Mouse (Mus musculus) intestine, embryonic 15.5 days (tissue): ENCODE data around the gene BC034090. TPM values are rescaled to one million over a fixed set of nuclear protein-coding genes. Genes with fewer than 3 reads are reported as not detected.

Experiments used
- ATAC-seq: fragments of 200-750 bp; cut with Nextera tagmentation; 2 replicates; pipeline ENCODE4 v1.8.0; 2017; ENCODE audit warnings: moderate TSS enrichment, moderate library complexity
- H3K27ac ChIP-seq: fragments of 300-500 bp; sonication (generic); 2 replicates; pipeline ENCODE4 v1.5.1; 2015; ENCODE audit warnings: mild to moderate bottlenecking, inconsistent platforms
- H3K27me3 ChIP-seq: fragments of 300-500 bp; sonication (generic); replicated peaks from 2 replicates; pipeline ENCODE4 v1.6.1; 2015; ENCODE audit warnings: inconsistent platforms
- H3K36me3 ChIP-seq: fragments of 300-500 bp; sonication (generic); 2 replicates; pipeline ENCODE4 v1.6.1; 2015; ENCODE audit warnings: inconsistent platforms
- H3K4me1 ChIP-seq: fragments of 300-500 bp; sonication (generic); replicated peaks from 2 replicates; pipeline ENCODE4 v1.6.1; 2015; ENCODE audit warnings: inconsistent platforms
- H3K4me2 ChIP-seq: fragments of 300-500 bp; sonication (generic); replicated peaks from 2 replicates; pipeline ENCODE4 v1.6.1; 2015; ENCODE audit warnings: mild to moderate bottlenecking, inconsistent platforms
- H3K4me3 ChIP-seq: fragments of 300-500 bp; sonication (generic); replicated peaks from 2 replicates; pipeline ENCODE4 v1.5.1; 2015; ENCODE audit warnings: inconsistent platforms
- H3K9ac ChIP-seq: fragments of 300-500 bp; sonication (generic); 2 replicates; pipeline ENCODE4 v1.6.1; 2015; ENCODE audit warnings: inconsistent platforms
- H3K9me3 ChIP-seq: fragments of 300-500 bp; sonication (generic); 2 replicates; pipeline ENCODE4 v1.6.1; 2016; ENCODE audit warnings: inconsistent platforms
- WGBS: fragments of 180-500 bp; shearing (Covaris S2); methylation state at CpG from one replicate; pipeline ENCODE4 v1.1.7; 2015; 5-methylcytosine and 5-hydroxymethylcytosine counted together
- polyA plus RNA-seq: library from polyadenylated mRNA; unstranded; fragments of >200 nt; fragmentation: Nextera tagmentation; extraction: Ambion mirVana; gene quantifications from 2 replicates; pipeline ENCODE4 v1.2.1, GENCODE M21; 2015

BC034090 gene
- polyA plus RNA-seq, 1 experiment from 2014 or later: 1.7 TPM

DNA sequence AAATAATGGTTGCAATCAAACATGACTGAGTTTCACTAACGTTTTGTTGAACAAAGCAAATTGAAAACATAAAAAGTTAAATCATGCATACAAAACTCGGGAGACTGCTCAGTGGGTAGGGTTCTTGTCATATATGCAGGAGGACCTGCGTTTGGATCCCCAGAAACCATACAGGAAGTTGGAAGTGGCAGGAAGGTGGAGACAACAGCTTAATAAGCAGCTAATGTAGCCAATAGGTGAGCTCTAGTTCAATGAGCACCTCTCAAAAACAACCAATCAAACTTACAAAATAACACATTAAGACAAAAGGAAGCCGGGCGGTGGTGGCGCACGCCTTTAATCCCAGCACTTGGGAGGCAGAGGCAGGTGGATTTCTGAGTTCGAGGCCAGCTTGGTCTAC is 10.1 kb upstream of the BC034090 start:
- 87% methylated on average over 8 of the region's 8 CpGs for WGBS

DNA sequence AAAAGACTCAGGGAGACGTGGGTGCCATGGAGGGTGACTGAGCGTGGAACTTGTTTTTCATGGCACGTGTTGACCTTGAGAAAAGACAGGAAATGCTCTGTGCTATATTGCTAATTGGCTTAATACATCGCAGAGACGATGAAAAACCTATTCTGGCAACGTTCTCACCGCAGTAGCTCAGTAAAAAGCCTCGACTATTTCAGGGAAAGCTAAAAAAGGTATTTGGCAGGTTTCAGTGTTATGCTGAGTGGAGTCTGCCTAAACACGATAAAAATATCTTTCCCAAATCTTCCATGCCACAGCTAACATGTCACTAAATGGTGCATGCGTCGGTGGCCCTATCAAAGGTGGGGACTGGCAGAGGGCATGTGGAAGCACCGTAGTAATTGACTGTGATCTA is 8.9 kb upstream of the BC034090 start:
- 71% methylated on average over 12 of the region's 12 CpGs for WGBS
- Histone ChIP-seq H3K27ac (no peak overlapping the region), H3K27me3 (no peaks in the 10 kb centered on the region), H3K9me3 (no peaks in the 10 kb centered on the region), H3K4me3 (no peak overlapping the region), H3K9ac (no peak overlapping the region), H3K4me2 (no peak overlapping the region), H3K4me1 (no peaks in the 10 kb centered on the region), H3K36me3 (no peaks in the 10 kb centered on the region)
- no peak for ATAC-seq

More for the DNA sequence above, 10.1 kb upstream of the BC034090 start:
- H3K4me3 ChIP-seq: no peak overlapping the region
- no peaks in the 10 kb centered on the region for H3K4me1 ChIP-seq
- H3K4me2 ChIP-seq: no peak overlapping the region
- H3K36me3 ChIP-seq: no peaks in the 10 kb centered on the region
- H3K9ac ChIP-seq: no peak overlapping the region
- ATAC-seq: no peak
- H3K9me3 ChIP-seq: no peaks in the 10 kb centered on the region
- no peaks in the 10 kb centered on the region for H3K27me3 ChIP-seq
- no peak overlapping the region for H3K27ac ChIP-seq

DNA sequence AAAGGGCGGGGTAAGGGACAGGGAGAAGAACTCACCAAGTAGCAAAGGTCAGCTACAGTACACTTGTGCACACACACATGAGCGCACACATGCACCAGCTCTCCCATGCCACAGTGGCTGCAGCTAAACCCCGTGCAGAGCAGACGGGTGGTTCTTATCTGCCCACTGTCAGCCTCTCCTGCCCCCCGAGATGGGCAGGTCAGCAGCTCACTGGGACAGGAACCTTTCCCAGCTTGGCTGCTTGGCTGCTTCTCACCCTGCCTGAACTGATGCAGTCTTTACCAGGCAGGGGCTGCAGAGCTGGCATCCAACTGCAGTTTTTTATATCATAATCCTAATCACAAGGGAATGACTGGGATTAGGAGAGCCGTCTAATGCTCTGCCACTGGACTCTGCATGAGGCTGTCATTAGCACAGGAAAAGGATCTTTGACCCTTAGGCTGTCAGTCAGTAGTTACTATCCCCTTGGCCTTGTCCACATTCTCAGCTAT is 8.4 kb upstream of the BC034090 start:
- 42% methylated on average over 6 of the region's 6 CpGs for WGBS
- peak; percentile 41; the same call in 1 of the 2 replicates for ATAC-seq

DNA sequence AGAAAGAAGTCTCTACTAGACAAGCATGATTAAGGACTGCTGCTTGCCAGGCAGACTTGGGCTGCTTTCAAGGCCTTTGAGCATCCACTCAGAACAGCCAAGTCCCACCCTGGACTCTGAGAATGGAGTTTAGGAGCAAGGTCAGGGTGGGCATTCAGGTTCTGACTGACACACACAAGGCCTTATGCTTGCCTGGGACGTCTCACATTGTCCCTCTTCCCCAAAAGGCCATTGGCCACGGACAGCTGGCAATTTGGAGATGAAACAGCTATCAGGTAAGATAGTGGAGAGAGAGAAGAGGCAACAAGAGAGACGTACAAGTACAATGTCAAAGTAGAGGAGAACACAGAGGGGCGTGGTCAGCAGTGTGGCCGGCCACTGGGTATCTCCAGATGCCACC is 7.4 kb upstream of the BC034090 start:
- no peak overlapping the region for H3K4me2 ChIP-seq
- H3K9me3 ChIP-seq: no peaks in the 10 kb centered on the region
- WGBS: 86% methylated on average over 5 of the region's 5 CpGs
- no peaks in the 10 kb centered on the region for H3K27me3 ChIP-seq
- H3K4me3 ChIP-seq: no peak overlapping the region
- no peak overlapping the region for H3K27ac ChIP-seq
- no peak for ATAC-seq
- H3K9ac ChIP-seq: no peak overlapping the region
- H3K4me1 ChIP-seq: no peaks in the 10 kb centered on the region
- no peaks in the 10 kb centered on the region for H3K36me3 ChIP-seq

More for the DNA sequence above, 8.4 kb upstream of the BC034090 start:
- Histone ChIP-seq H3K9ac (no peak overlapping the region), H3K27ac (no peak overlapping the region), H3K4me2 (no peak overlapping the region), H3K27me3 (no peaks in the 10 kb centered on the region), H3K9me3 (no peaks in the 10 kb centered on the region), H3K4me1 (no peaks in the 10 kb centered on the region), H3K36me3 (no peaks in the 10 kb centered on the region), H3K4me3 (no peak overlapping the region)

DNA sequence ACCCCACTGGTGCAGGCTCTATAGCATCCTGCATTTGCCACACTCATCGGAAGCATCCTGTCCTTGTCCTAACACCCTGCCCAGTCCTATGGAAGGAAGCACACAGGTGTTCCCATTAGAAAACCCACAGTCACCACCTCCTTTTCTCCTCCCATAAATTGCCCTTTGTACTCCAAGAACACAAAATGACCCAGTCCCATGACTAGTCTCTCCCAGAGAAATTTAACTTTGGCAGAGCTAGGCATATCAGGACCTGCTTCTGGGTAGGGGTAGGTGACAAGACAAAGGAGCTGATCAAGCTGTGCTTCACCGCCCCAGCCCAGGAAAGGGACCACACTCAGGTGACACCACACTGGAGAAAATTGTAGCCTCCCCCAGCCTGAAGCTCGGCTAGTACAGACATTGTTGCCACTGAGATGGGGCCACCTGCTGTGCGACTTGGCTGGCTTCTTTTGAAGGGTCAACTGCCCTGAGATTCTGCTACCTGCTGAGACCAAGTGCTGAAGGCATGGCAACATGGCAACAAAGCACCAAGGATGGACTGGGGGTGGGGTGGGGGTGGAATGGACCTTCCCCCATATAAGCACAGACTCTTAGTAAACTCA is 6.4 kb upstream of the BC034090 start:
- no peak overlapping the region for H3K4me2 ChIP-seq
- no peaks in the 10 kb centered on the region for H3K9me3 ChIP-seq
- no peak for ATAC-seq
- no peaks in the 10 kb centered on the region for H3K36me3 ChIP-seq
- WGBS: 58% methylated on average over 4 of the region's 4 CpGs
- H3K4me3 ChIP-seq: no peak overlapping the region
- no peak overlapping the region for H3K9ac ChIP-seq
- H3K27ac ChIP-seq: no peak overlapping the region
- no peaks in the 10 kb centered on the region for H3K4me1 ChIP-seq
- no peaks in the 10 kb centered on the region for H3K27me3 ChIP-seq

DNA sequence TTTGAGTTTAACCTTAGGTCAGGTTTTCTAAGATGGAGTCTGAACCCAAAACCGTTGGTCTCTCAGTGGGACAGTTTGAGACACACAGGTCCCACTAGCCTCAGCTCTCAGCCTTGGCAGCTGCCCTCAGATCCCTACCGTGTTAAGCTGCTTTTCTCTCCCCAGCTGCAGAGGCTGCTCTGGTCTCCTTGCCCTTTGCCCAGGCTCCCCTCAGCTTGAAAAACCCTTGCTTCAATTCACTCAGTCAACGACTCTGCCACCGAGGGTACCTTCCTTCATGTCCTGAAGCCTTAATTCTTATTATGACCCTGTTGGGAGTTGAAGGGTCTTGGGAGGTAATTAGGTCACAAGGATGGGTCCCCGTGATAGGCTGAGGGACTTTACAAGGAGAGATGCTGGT is 5.7 kb upstream of the BC034090 start:
- Histone ChIP-seq H3K4me2 (no peak overlapping the region), H3K4me1 (peaks cover 1% of the 10 kb centered on the region; the same call in 1 of the 2 replicates), H3K4me3 (no peak overlapping the region), H3K27me3 (peaks cover 1% of the 10 kb centered on the region; the same call in 1 of the 2 replicates), H3K9ac (no peak overlapping the region), H3K36me3 (no peaks in the 10 kb centered on the region), H3K27ac (no peak overlapping the region), H3K9me3 (no peaks in the 10 kb centered on the region)
- no peak for ATAC-seq
- 39% methylated on average over 5 of the region's 5 CpGs for WGBS

DNA sequence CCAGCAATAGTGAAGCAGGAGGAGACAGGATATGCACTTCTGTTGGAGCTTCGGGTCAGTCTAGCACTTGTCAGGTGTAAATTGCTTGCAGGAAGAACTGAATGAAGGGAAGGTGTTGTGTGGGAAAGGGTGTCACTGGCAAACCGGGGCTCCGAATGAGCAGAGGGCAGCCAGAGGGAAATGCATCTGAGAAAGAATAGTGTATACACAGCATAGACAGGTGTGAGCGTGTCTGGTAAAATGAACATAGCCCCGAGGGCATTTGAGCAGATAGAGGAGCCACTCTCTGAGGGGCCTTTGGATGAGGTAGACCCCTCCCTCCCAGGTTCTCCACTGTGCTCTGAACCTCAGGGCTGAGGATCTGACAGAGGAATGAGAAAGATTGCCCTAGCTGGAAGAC is 3.8 kb upstream of the BC034090 start:
- Histone ChIP-seq H3K4me2 (no peak overlapping the region), H3K4me1 (peaks cover 7% of the 10 kb centered on the region; the same call in 1 of the 2 replicates), H3K27ac (no peak overlapping the region), H3K27me3 (peaks cover 13% of the 10 kb centered on the region), H3K9ac (no peak overlapping the region), H3K4me3 (no peak overlapping the region), H3K36me3 (no peaks in the 10 kb centered on the region), H3K9me3 (no peaks in the 10 kb centered on the region)
- 37% methylated on average over 5 of the region's 5 CpGs for WGBS
- no peak for ATAC-seq

DNA sequence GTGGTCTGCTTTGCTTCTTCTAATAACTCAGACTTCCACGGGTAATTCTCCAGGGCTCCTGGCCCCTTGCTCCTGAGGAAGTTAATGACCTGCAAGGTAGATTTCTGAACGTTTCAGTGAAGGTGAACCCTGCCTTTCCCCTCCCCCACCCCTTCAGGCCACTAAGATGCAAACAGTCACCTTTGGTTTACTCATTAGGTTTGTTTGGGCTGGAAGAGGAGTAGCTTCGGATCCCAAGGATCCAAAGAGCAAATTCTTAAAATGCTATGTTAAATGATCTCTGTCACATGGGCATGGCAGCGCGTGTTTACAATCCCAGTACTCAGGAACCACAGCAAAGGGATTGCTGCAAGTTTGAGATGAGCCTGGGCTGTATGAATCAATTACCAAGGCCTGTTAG is 3.2 kb upstream of the BC034090 start:
- no peak for ATAC-seq
- no peak overlapping the region for H3K27ac ChIP-seq
- WGBS: 26% methylated on average over 5 of the region's 5 CpGs

DNA sequence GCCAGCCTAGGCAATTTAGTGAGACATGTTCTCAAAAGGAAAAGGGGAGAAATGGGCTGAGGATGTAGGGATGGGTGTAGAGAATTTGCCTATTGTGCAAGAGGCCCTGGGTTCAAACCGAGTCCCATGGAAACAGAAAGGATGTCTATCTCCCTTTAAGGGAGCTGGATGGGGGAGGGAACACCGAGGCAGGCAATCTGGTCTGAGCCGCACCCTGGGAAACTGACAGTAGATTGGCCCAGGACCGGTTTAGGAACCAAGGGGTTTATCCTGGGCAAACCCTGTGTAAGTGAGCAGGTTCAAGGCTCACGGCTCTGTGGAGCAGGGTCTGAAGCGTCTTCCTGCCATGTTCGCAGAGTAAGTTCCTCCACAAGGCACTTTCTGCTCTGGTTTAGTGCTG is 1.3 kb upstream of the BC034090 start:
- H3K27ac ChIP-seq: no peak overlapping the region
- no peak overlapping the region for H3K9ac ChIP-seq
- peaks cover 7% of the 10 kb centered on the region; the same call in 1 of the 2 replicates for H3K4me1 ChIP-seq
- 0 out of 2 replicates have a peak overlapping the region, but pooled peaks have one; percentile 87 for H3K4me2 ChIP-seq
- H3K4me3 ChIP-seq: no peak overlapping the region
- no peak for ATAC-seq
- peaks cover 13% of the 10 kb centered on the region for H3K27me3 ChIP-seq
- 67% methylated on average over 7 of the region's 7 CpGs for WGBS
- H3K9me3 ChIP-seq: no peaks in the 10 kb centered on the region
- no peaks in the 10 kb centered on the region for H3K36me3 ChIP-seq

More for the DNA sequence above, 3.2 kb upstream of the BC034090 start:
- Histone ChIP-seq H3K36me3 (no peaks in the 10 kb centered on the region), H3K4me1 (peaks cover 7% of the 10 kb centered on the region; the same call in 1 of the 2 replicates), H3K9ac (no peak overlapping the region), H3K4me2 (no peak overlapping the region), H3K4me3 (no peak overlapping the region), H3K27me3 (peaks cover 13% of the 10 kb centered on the region), H3K9me3 (no peaks in the 10 kb centered on the region)

DNA sequence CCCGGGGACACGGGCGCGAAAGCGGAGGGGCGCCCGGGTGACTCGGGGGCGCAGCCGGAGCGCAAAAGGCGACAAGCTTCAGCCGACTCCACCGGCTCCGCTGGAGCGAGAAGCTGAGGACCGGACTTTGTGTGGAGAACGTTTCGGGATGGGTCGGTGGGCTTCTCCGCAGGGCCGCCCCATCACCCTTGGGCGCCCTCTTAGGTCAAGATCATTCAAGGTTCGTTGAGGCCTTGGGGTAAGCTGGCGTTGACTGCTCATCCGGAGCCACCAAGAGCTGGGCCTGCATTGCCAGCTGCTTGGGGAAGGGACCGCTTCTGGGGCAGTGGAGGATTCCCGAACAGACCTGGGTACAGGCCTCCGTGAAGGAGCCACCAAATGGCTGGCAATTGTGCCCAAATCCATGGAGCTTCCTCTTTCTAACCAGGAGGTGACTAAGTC is 547 bp upstream of the BC034090 start:
- peak overlapping the region; percentile 73 for H3K27ac ChIP-seq
- H3K36me3 ChIP-seq: no peaks in the 10 kb centered on the region
- peak overlapping the region; percentile 87 for H3K4me2 ChIP-seq
- H3K27me3 ChIP-seq: peaks cover 13% of the 10 kb centered on the region
- H3K9ac ChIP-seq: peak overlapping the region; percentile 78
- H3K4me3 ChIP-seq: peak overlapping the region; percentile 60
- H3K9me3 ChIP-seq: no peaks in the 10 kb centered on the region
- peak; percentile 48 for ATAC-seq
- H3K4me1 ChIP-seq: peaks cover 7% of the 10 kb centered on the region; the same call in 1 of the 2 replicates
- WGBS: 5% methylated on average over 29 of the region's 29 CpGs

DNA sequence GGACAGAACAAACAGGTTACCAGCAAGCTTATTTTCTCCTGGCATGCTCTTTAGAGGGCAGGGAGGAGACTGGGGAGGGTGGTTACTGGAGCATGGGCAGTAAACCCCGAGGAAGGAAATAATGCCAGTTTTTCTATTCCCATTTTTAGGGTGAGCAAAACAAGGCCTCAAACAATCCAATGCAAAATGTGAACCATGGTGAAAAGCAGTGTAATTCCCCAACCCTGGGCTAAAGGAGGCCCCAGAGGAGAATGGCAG is 1.8 kb downstream of the BC034090 start:
- Histone ChIP-seq H3K9ac (no peak overlapping the region), H3K4me2 (no peak overlapping the region), H3K4me3 (no peak overlapping the region), H3K27ac (no peak overlapping the region), H3K36me3 (no peaks in the 10 kb centered on the region), H3K27me3 (peaks cover 13% of the 10 kb centered on the region), H3K9me3 (no peaks in the 10 kb centered on the region), H3K4me1 (peaks cover 7% of the 10 kb centered on the region; the same call in 1 of the 2 replicates)
- 80% methylated on average over 1 of the region's 1 CpGs for WGBS
- ATAC-seq: no peak

DNA sequence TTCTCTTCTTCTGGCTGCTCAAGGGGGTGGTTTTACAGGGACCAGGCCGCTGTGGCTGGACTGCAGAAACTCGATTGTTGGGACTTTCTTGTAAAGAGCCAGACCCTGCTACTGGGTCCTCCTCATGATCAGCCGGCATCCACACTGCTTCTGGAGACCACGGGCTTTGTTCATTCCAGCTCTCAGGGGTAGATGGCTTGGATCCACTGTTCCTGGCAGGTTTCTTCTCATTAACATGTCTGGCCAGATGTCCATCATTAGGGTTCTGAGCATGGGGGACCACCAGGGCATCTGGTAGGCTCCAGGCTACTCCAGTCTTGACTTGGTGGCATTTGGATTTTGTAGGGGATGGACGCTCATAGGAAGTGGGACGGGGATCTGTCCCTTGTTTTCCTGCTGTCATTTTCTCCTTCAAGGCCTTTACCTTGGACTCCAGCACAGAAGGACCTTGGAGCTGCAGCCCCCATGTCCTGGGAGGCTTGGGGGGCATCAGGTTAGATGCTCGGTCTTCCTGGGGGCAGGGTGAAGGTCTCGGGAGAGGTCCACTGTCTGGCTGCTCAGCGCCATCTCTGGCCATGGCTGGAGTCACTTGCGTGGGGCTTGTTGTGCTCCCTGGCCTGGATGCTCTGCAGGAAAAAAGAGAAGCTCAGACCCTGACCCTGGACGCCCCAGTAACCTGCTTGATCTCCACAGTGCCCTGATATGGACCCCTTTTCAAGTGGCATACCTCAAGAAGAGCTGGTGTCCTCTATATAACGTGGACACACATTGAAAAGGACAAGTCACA is 2.4 kb downstream of the BC034090 start:
- Histone ChIP-seq H3K4me1 (peaks cover 7% of the 10 kb centered on the region; the same call in 1 of the 2 replicates), H3K9me3 (no peaks in the 10 kb centered on the region), H3K27ac (no peak overlapping the region), H3K9ac (no peak overlapping the region), H3K27me3 (peaks cover 13% of the 10 kb centered on the region), H3K4me2 (no peak overlapping the region), H3K4me3 (no peak overlapping the region), H3K36me3 (no peaks in the 10 kb centered on the region)
- no peak for ATAC-seq
- 81% methylated on average over 12 of the region's 12 CpGs for WGBS
